Mouse (Mus musculus) frontal cortex, postnatal 25 days (tissue): Measurements from ENCODE around the gene Azi2.

ENCODE experiments used
- DNase-seq, 2 experiments: peaks; one replicate each; pipeline ENCODE4 v3.0.0; 2022; ENCODE audit warnings: low spot score in 2 of 2

Azi2 gene

GRCm38 (mm10) chr9:118082575-118083431, 42.5 kb downstream of the Azi2 start:
- DNase-seq = no peak

GRCm38 (mm10) chr9:118083834-118084233, 43.5 kb downstream of the Azi2 start:
- no peak for DNase-seq

- no peak for DNase-seq
Observed at GRCm38 (mm10) chr9:118099395-118099794, 59.1 kb downstream of the Azi2 start.

GRCm38 (mm10) chr9:118100484-118100883, 60.2 kb downstream of the Azi2 start:
- no peak for DNase-seq

GRCm38 (mm10) chr9:118101802-118102201, 61.5 kb downstream of the Azi2 start:
- no peak for DNase-seq

- no peak for DNase-seq
Observed at GRCm38 (mm10) chr9:118108527-118109011, 68.3 kb downstream of the Azi2 start.

GRCm38 (mm10) chr9:118109697-118110359, 69.5 kb downstream of the Azi2 start:
- no peak for DNase-seq

- no peak for DNase-seq
Observed at GRCm38 (mm10) chr9:118110360-118110710, 70.0 kb downstream of the Azi2 start.
